Mouse (Mus musculus): ENCODE results near the gene Fbxo42. TPM values are rescaled to one million over a fixed set of nuclear protein-coding genes. Genes with fewer than 3 reads are reported as not detected.

Gene Fbxo42
- total and polyA plus RNA-seq, 3 experiments: 11.2 to 260 (median 23.1) TPM

DNA sequence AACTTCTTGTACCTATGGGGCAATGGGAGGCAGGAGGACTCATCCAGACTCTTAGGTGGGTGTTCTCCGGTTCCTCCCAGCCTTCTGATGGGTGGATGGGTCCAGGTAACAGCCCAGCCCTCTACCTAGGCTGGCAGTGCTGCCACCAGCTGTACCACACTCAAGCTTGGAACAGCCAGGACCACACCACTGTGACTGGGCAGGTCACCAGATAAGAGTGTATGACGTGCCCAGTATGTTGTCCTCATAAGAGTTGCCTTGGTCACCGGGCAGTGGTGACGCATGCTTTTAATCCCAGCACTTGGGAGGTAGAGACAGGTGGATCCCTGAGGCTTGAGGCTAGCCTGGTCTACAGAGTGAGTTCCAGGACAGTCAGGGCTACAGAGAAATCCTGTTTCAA lies 85.5 kb downstream of the Fbxo42 start:
- H3K9me3 ChIP-seq (replicated peaks; ENCODE audit: insufficient read depth, low read length): no peaks in the 10 kb centered on the region
- no peak for TF ChIP-seq MYB (IDR thresholded peaks at IDR 0.05; ENCODE audit: low read depth, low read length)
- no peak for TF ChIP-seq UBTF (IDR thresholded peaks at IDR 0.05; ENCODE audit: borderline replicate concordance, insufficient read depth, low read depth, low read length)
- H3K36me3 ChIP-seq (ENCODE audit: control insufficient read depth in 1 of 2, insufficient read depth in 2 of 2, low read length in 2 of 2): peaks cover 0 to 3% of the 10 kb centered on the region in 2 experiments; a peak in 1 of 4 replicates
- no peak overlapping the region for H3K27ac ChIP-seq (ENCODE audit: control insufficient read depth, low read depth, low read length)
- no peaks in the 10 kb centered on the region for H3K79me2 ChIP-seq (ENCODE audit: control insufficient read depth, insufficient read depth, low read length, poor library complexity)
- H3K4me1 ChIP-seq (ENCODE audit: control insufficient read depth in 1 of 2, insufficient read depth in 2 of 2, low read length in 2 of 2): peaks cover 4 to 15% of the 10 kb centered on the region in 2 experiments
- H3K27me3 ChIP-seq (ENCODE audit: control insufficient read depth in 1 of 2, insufficient read depth in 2 of 2, low read length in 2 of 2): no peaks in the 10 kb centered on the region; a peak in 1 of 4 replicates
- no peak overlapping the region for H3K4me3 ChIP-seq (ENCODE audit: control insufficient read depth in 1 of 2, insufficient read depth in 1 of 2, low read depth in 2 of 2, low read length in 2 of 2)
- no peak overlapping the region for H3K9ac ChIP-seq (ENCODE audit: control insufficient read depth, low read depth, low read length, poor library complexity, severe bottlenecking)
- DNase-seq (ENCODE audit: low read depth, low spot score): no peak

GRCm38 (mm10) chr4:141235537-141236111 lies 87.9 kb downstream of the Fbxo42 start:
- TF ChIP-seq MAX (IDR thresholded peaks at IDR 0.05; ENCODE audit: low read length): no peak
- TF ChIP-seq ZKSCAN1 (IDR thresholded peaks at IDR 0.05; ENCODE audit: low read depth, low read length): no peak
- TF ChIP-seq ZNF384 (IDR thresholded peaks at IDR 0.05; ENCODE audit: low read depth, low read length): no peak
- TF ChIP-seq CHD1 (IDR thresholded peaks at IDR 0.05; ENCODE audit: low read depth, low read length): no peak
- TF ChIP-seq SIN3A (IDR thresholded peaks at IDR 0.05; ENCODE audit: low read length): no peak
- no peak for TF ChIP-seq NRF1 (IDR thresholded peaks at IDR 0.05; ENCODE audit: insufficient read depth, low read depth, low read length, poor library complexity, severe bottlenecking)
- no peak for TF ChIP-seq KAT2A (conservative IDR thresholded peaks at IDR 0.05; ENCODE audit: low read depth, low read length)
- no peak for TF ChIP-seq USF1 (IDR thresholded peaks at IDR 0.05; ENCODE audit: low read depth, low read length)
- TF ChIP-seq CTCF (IDR thresholded peaks at IDR 0.05 in 2 of 3, conservative IDR thresholded peaks at IDR 0.05 in 1 of 3; ENCODE audit: control insufficient read depth in 1 of 3, insufficient read depth in 1 of 3, low read depth in 2 of 3, low read length in 3 of 3, poor library complexity in 1 of 3, severe bottlenecking in 1 of 3): no peak
- no peak for TF ChIP-seq BHLHE40 (IDR thresholded peaks at IDR 0.05; ENCODE audit: borderline replicate concordance, low read depth, low read length)
- no peak for TF ChIP-seq ZC3H11A (IDR thresholded peaks at IDR 0.05; ENCODE audit: low read depth, low read length)
- no peak for TF ChIP-seq TAL1 (IDR thresholded peaks at IDR 0.05; ENCODE audit: low read length)
- no peak for TF ChIP-seq GABPA (IDR thresholded peaks at IDR 0.05; ENCODE audit: low read depth, low read length)
- no peak for TF ChIP-seq E2F4 (IDR thresholded peaks at IDR 0.05; ENCODE audit: borderline replicate concordance, low read depth, low read length)
- TF ChIP-seq POLR2AphosphoS5 (IDR thresholded peaks at IDR 0.05; ENCODE audit: borderline replicate concordance, low read depth, low read length): no peak
- TF ChIP-seq SMC3 (IDR thresholded peaks at IDR 0.05; ENCODE audit: low read depth, low read length): no peak
- TF ChIP-seq TBP (IDR thresholded peaks at IDR 0.05; ENCODE audit: low read depth, low read length): no peak
- TF ChIP-seq NELFE (IDR thresholded peaks at IDR 0.05; ENCODE audit: low read depth, low read length): no peak
- Histone ChIP-seq H3K4me1 (ENCODE audit: control insufficient read depth in 1 of 2, insufficient read depth in 2 of 2, low read length in 2 of 2) (peaks cover 0 to 13% of the 10 kb centered on the region in 2 experiments; a peak in 3 of 4 replicates), H3K9ac (ENCODE audit: control insufficient read depth, low read depth, low read length, poor library complexity, severe bottlenecking) (no peak overlapping the region), H3K27ac (ENCODE audit: control insufficient read depth, low read depth, low read length) (no peak overlapping the region), H3K9me3 (replicated peaks; ENCODE audit: insufficient read depth, low read length) (no peaks in the 10 kb centered on the region), H3K36me3 (ENCODE audit: control insufficient read depth in 1 of 2, insufficient read depth in 2 of 2, low read length in 2 of 2) (peaks cover 0 to 5% of the 10 kb centered on the region in 2 experiments; a peak in 2 of 4 replicates), H3K79me2 (ENCODE audit: control insufficient read depth, insufficient read depth, low read length, poor library complexity) (no peaks in the 10 kb centered on the region), H3K4me3 (ENCODE audit: control insufficient read depth in 1 of 2, insufficient read depth in 1 of 2, low read depth in 2 of 2, low read length in 2 of 2) (no peak overlapping the region), H3K27me3 (ENCODE audit: control insufficient read depth in 1 of 2, insufficient read depth in 2 of 2, low read length in 2 of 2) (no peaks in the 10 kb centered on the region; a peak in 1 of 4 replicates)
- DNase-seq (ENCODE audit: low read depth, low spot score): no peak
